Mouse (Mus musculus): ENCODE data around the gene Luc7l.

DNA sequence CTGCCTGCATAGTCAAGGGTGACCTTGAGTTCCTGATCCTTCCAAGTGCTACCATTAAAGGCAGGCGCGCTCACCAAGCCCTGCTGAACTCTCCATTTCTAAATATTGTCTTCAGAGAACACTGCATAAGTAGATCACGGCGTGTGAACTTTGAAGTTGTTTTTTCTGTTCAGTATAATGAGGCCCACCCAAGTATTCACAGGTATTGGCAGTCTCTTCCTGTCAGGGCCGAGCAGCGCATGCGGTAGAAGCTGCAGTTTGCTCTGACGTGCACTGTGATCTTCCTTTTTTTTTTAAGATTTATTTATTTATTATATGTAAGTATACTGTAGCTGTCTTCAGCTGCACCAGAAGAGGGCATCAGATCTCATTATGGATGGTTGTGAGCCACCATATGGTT is 18.3 kb upstream of the Luc7l start:
- TF ChIP-seq POLR2A (IDR thresholded peaks at IDR 0.05; ENCODE audit: extremely low read depth, insufficient read depth, low read length) (no peak), CTCF (IDR thresholded peaks at IDR 0.05; ENCODE audit: low read depth, low read length) (no peak)
